8 mouse cellular contexts compared by ENCODE assay signal in genomic region chr13:52628602-52629001, GRCm38 (mm10). TPM values are rescaled to one million over a fixed set of nuclear protein-coding genes. Genes with fewer than 3 reads are reported as not detected.
DNase-seq lines count a peak whose midpoint lies in the region; ATAC-seq and TF ChIP-seq lines count a peak whose summit lies in the region.

No protein-coding gene starts in this region.

- no peaks in the 10 kb centered on the region for H3K36me3 ChIP-seq in embryonic facial prominence, embryonic 10.5 days (replicated peaks)
- no peaks in the 10 kb centered on the region for H3K36me3 ChIP-seq in lung, postnatal 0 days (ENCODE audit: insufficient read depth, low read length)

- no peaks in the 10 kb centered on the region for H3K9me3 ChIP-seq in embryonic facial prominence, embryonic 10.5 days
- H3K9me3 ChIP-seq in lung, postnatal 0 days (ENCODE audit: low read length), result no peaks in the 10 kb centered on the region

- WGBS in embryonic facial prominence, embryonic 10.5 days, result 47% methylated on average over 9 of the region's 9 CpGs
- 40% methylated on average over 9 of the region's 9 CpGs for WGBS in lung, postnatal 0 days

- H3K27me3 ChIP-seq in embryonic facial prominence, embryonic 10.5 days (replicated peaks; ENCODE audit: low read depth, poor library complexity, severe bottlenecking), result no peaks in the 10 kb centered on the region
- H3K27me3 ChIP-seq in lung, postnatal 0 days (replicated peaks; ENCODE audit: insufficient read depth, low read length), result no peaks in the 10 kb centered on the region

- H3K9ac ChIP-seq in lung, postnatal 0 days (replicated peaks; ENCODE audit: low read depth), result no peak overlapping the region

- no peak overlapping the region for H3K27ac ChIP-seq in embryonic facial prominence, embryonic 10.5 days (replicated peaks)
- no peak overlapping the region for H3K27ac ChIP-seq in lung, postnatal 0 days (ENCODE audit: low read length)

- peak; percentile 19 for DNase-seq in urinary bladder, postnatal 14 days (ENCODE audit: low spot score)
- no peak for DNase-seq in urinary bladder, postnatal 4 days (ENCODE audit: low spot score in 2 of 2)
- peak; percentile 41 for DNase-seq in adrenal gland, postnatal 25 days
- DNase-seq in embryonic facial prominence, embryonic 10.5 days (ENCODE audit: low spot score), result peak; percentile 67
- peak; percentile 12 to 24 for DNase-seq in kidney, adult 8-10 months
- DNase-seq in lung, postnatal 0 days (ENCODE audit: low spot score), result peak; percentile 53
- DNase-seq in retina, postnatal 1 day, result peak; percentile 77
- DNase-seq in c-Kit-positive CD71-positive TER-119-positive erythroid progenitor cells, embryonic 14.5 days (ENCODE audit: low spot score), result no peak

- ATAC-seq in lung, postnatal 0 days, result no peak

- no peak overlapping the region for H3K4me3 ChIP-seq in embryonic facial prominence, embryonic 10.5 days
- H3K4me3 ChIP-seq in lung, postnatal 0 days (ENCODE audit: low read depth, low read length), result no peak overlapping the region

- TF ChIP-seq CTCF in lung, postnatal 0 days (IDR thresholded peaks at IDR 0.05), result peak; percentile 79

- H3K4me2 ChIP-seq in lung, postnatal 0 days (replicated peaks; ENCODE audit: low read depth, low read length), result no peak overlapping the region

- no peak for TF ChIP-seq EP300 in lung, postnatal 0 days (IDR thresholded peaks at IDR 0.05)

- H3K4me1 ChIP-seq in embryonic facial prominence, embryonic 10.5 days, result no peaks in the 10 kb centered on the region
- H3K4me1 ChIP-seq in lung, postnatal 0 days (ENCODE audit: insufficient read depth, low read depth, low read length), result peaks cover 2% of the 10 kb centered on the region; the same call in 1 of the 2 replicates

RNA-seq across cellular contexts. Expression of gene Syk, which starts 45.6 kb away (rescaled TPM):
- 3.1 and 3.4 TPM in 2 replicates for total RNA-seq in adrenal gland, postnatal 25 days (2021)
- 2.2 and 2.8 TPM in 2 replicates for polyA plus RNA-seq in embryonic facial prominence, embryonic 10.5 days (2016; fragmentation: Nextera tagmentation; extraction: Ambion mirVana)
- 4.3 and 5.5 TPM in 2 replicates for polyA plus RNA-seq in lung, postnatal 0 days (2015; fragmentation: Nextera tagmentation; extraction: Ambion mirVana)

Comparison
In these comparisons a context has a peak if more than half of its experiments do, and no peak if none do; other contexts are left out.
1. DNase-seq: peak in urinary bladder, postnatal 14 days (single experiment), adrenal gland, postnatal 25 days (single experiment), embryonic facial prominence, embryonic 10.5 days (single experiment), kidney, adult 8-10 months (2 of 2), lung, postnatal 0 days (single experiment) and retina, postnatal 1 day (single experiment); none in urinary bladder, postnatal 4 days (0 of 2) and c-Kit-positive CD71-positive TER-119-positive erythroid progenitor cells, embryonic 14.5 days (single experiment).